Mouse (Mus musculus): Measurements from ENCODE around the gene Eri3.

GRCm38 (mm10) chr4:117587447-117587846 is 37.3 kb downstream of the Eri3 start:
- TF ChIP-seq CTCF (IDR thresholded peaks at IDR 0.05; ENCODE audit: insufficient read depth, low read depth, low read length) (no peak), POLR2A (IDR thresholded peaks at IDR 0.05; ENCODE audit: insufficient read depth, low read depth, low read length) (no peak)
